Mouse (Mus musculus) cerebellum, postnatal 10 days (tissue): ENCODE measurements at regions not wholly inside any gene's neighbourhood (a gene's known extent, or its start where the extent isn't known, plus 50 kb on each side); places are given as distances from the start of the nearest gene placed in this dataset.
"Not testable (repeated sequence)": the region's sequence is repeated elsewhere in the genome, so short reads cannot be mapped to it uniquely, and the experiment has no call there.

Experiments used
- DNase-seq, 2 experiments: peaks; one replicate each; pipeline ENCODE4 v3.0.0; 2021; ENCODE audit warnings: mixed read lengths in 2 of 2

DNA sequence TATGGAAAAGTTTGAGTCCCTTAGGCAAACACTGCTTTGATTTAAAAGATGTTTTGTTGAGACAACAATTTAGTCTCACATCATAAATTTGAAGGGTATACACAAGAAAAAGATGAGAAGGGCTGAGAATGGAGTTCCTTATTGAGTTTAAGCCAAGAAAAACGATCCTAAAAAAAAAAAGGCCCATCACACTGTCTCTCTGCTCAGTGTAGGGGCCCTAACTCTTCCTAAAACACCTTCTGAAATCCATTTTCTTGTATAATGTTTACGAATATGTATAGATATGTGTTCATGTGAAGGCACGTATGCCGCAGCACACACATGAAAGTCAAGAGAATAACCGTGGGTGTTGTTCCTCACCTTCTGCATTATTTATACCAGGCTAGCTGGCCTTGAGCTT lies 54.5 kb upstream of the Dynlt1a start:
- DNase-seq, result not testable (repeated sequence)

DNA sequence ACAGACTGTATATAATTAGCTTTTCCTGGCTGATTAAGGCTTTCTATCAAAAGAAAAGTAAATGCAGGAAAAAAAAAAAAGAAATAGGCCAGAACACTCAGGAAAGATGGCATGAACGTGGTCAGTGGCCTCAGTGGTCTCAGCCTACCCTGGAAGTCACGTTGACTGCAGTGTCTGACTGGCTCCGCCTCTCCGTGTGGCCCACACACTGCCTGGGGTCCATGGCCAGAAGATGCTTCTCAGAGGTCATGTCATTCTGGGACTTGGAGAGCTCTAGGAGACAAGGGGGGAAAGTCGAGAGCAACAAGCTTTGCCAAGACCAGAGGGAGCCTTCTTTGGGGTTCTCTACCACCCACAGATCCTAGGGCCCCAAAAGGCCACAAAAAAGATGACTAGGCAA lies 51.5 kb upstream of the Dynlt1b start:
- DNase-seq, result peak in 1 of 2 experiments; percentile 7
